Mouse (Mus musculus): ENCODE results near the gene Tmie.

- TF ChIP-seq CTCF (IDR thresholded peaks at IDR 0.05; ENCODE audit: extremely low read depth, insufficient read depth, low read length) = no peak
- TF ChIP-seq POLR2A (IDR thresholded peaks at IDR 0.05; ENCODE audit: extremely low read depth, insufficient read depth, low read length) = no peak
Observed at GRCm38 (mm10) chr9:110834411-110834810, 45.5 kb downstream of the Tmie start, which contains the start of gene Prss45.
